8 mouse cellular contexts compared by ENCODE assay signal in the genomic region with DNA sequence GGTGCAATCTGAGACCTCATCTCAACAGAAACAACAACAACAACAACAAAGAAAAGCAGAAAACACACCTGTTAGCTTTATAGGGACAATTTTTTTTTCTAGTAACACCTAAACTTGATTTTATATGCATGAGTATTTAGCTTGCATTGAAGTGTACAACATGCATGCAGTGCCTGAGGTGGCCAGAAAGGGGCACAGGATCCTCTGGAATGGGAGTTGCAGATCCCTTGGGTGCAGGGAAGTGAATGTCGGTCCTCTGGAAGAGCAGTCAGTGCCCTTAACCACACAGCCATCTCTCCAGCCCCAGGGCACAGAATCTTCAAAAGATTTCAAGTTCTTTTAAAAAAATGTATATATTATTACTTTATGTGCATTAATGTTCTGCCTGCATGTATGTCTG. TPM values are rescaled to one million over a fixed set of nuclear protein-coding genes. Genes with fewer than 3 reads are reported as not detected.
DNase-seq lines count a peak whose midpoint lies in the region; ATAC-seq and TF ChIP-seq lines count a peak whose summit lies in the region.

No protein-coding gene starts in this region.

- no peaks in the 10 kb centered on the region for H3K9me3 ChIP-seq in heart, embryonic 12.5 days (replicated peaks)
- H3K9me3 ChIP-seq in CH12.LX (replicated peaks; ENCODE audit: low read length): no peaks in the 10 kb centered on the region
- H3K9me3 ChIP-seq in forebrain, embryonic 15.5 days: no peaks in the 10 kb centered on the region
- no peaks in the 10 kb centered on the region for H3K9me3 ChIP-seq in liver, embryonic 14.5 days (ENCODE audit: control insufficient read depth, low read length)

- dilution Hi-C loops in CH12.LX (cut with MboI; ENCODE audit: extremely low pct_ligation_motif_present, extremely low pct_unique_long_range_greater_than_20kb, low sequenced_read_pairs): no loop called here

- H3K4me1 ChIP-seq in heart, embryonic 12.5 days (replicated peaks): peaks cover 32% of the 10 kb centered on the region
- H3K4me1 ChIP-seq in CH12.LX (ENCODE audit: control insufficient read depth in 1 of 2, insufficient read depth in 2 of 2): peaks cover 3 to 36% of the 10 kb centered on the region in 2 experiments; a peak in 3 of 4 replicates
- peaks cover 25% of the 10 kb centered on the region for H3K4me1 ChIP-seq in forebrain, embryonic 15.5 days
- H3K4me1 ChIP-seq in liver, embryonic 14.5 days (replicated peaks; ENCODE audit: control insufficient read depth in 2 of 2, insufficient read depth in 2 of 2, low read length in 1 of 2): peaks cover 38 to 42% of the 10 kb centered on the region in 2 experiments

- H3K27ac ChIP-seq in heart, embryonic 12.5 days (ENCODE audit: poor library complexity, severe bottlenecking): no peak overlapping the region
- no peak overlapping the region for H3K27ac ChIP-seq in CH12.LX (ENCODE audit: insufficient read depth, low read depth)
- H3K27ac ChIP-seq in forebrain, embryonic 15.5 days (replicated peaks): no peak overlapping the region
- H3K27ac ChIP-seq in liver, embryonic 14.5 days: no peak overlapping the region; the same call in 1 of the 2 replicates

- no peak for TF ChIP-seq POLR2A in CH12.LX (IDR thresholded peaks at IDR 0.05; ENCODE audit: low read depth, low read length)

- peaks cover 35% of the 10 kb centered on the region for H3K36me3 ChIP-seq in heart, embryonic 12.5 days
- peaks cover 23 to 34% of the 10 kb centered on the region in 2 experiments for H3K36me3 ChIP-seq in CH12.LX (replicated peaks in 1 of 2; ENCODE audit: control insufficient read depth in 1 of 2, insufficient read depth in 1 of 2, low read length in 1 of 2)
- 0 out of 2 replicates have a peak, but pooled peaks cover 12% of the 10 kb centered on the region for H3K36me3 ChIP-seq in forebrain, embryonic 15.5 days
- peaks cover 37% of the 10 kb centered on the region for H3K36me3 ChIP-seq in liver, embryonic 14.5 days (replicated peaks; ENCODE audit: control insufficient read depth, insufficient read depth, low read depth)

- peaks cover 35% of the 10 kb centered on the region for H3K79me2 ChIP-seq in CH12.LX (replicated peaks; ENCODE audit: control insufficient read depth, extremely low read depth, insufficient read depth, poor library complexity, severe bottlenecking)

- no peak; the same call in 1 of the 2 replicates for TF ChIP-seq RAD21 in CH12.LX (IDR thresholded peaks at IDR 0.05; ENCODE audit: low read depth, low read length)

- intact Hi-C loops in heart, postnatal 14 days (cut with DNase I): loop anchor here (5.0 kb wide), 1 partner anchor 370 kb away; a partner anchor contains a TSS
- intact Hi-C loops in left cerebral cortex, postnatal 25 days (cut with DNase I): no loop called here

- in situ Hi-C loops in CH12.LX (cut with MboI; ENCODE audit: low pct_ligation_motif_present, low pct_unique_long_range_greater_than_20kb, low sequenced_read_pairs): loop anchor here (5.0 to 10.0 kb wide), 4 partner anchors 40 to 162 kb away; a partner anchor contains a TSS

- WGBS in heart, embryonic 12.5 days: 26% methylated on average over 1 of the region's 1 CpGs
- WGBS in forebrain, embryonic 15.5 days: 26% methylated on average over 1 of the region's 1 CpGs
- 18% methylated on average over 1 of the region's 1 CpGs for WGBS in liver, embryonic 14.5 days (ENCODE audit: insufficient replicate concordance)

- H3K9ac ChIP-seq in heart, embryonic 12.5 days: 0 out of 2 replicates have a peak overlapping the region, but pooled peaks have one; percentile 93
- H3K9ac ChIP-seq in CH12.LX (ENCODE audit: insufficient read depth, low read depth): peak overlapping the region; percentile 92
- 0 out of 2 replicates have a peak overlapping the region, but pooled peaks have one; percentile 69 for H3K9ac ChIP-seq in forebrain, embryonic 15.5 days (replicated peaks)
- H3K9ac ChIP-seq in liver, embryonic 14.5 days (replicated peaks): peak overlapping the region; percentile 91

- DNase-seq in heart, postnatal 14 days: no peak
- DNase-seq in CH12.LX (ENCODE audit: extremely low read depth): no peak
- no peak for DNase-seq in liver, embryonic 14.5 days (ENCODE audit: low read depth in 3 of 3, low spot score in 3 of 3)
- no peak for DNase-seq in urinary bladder, postnatal 36 days (ENCODE audit: low spot score in 2 of 2)
- no peak for DNase-seq in thymus, postnatal 14 days
- no peak for DNase-seq in left cerebral cortex, postnatal 25 days (ENCODE audit: low spot score in 2 of 2)

- no peak for ATAC-seq in heart, embryonic 12.5 days (ENCODE audit: insufficient number of reproducible peaks, low FRiP score)
- ATAC-seq in forebrain, embryonic 15.5 days (replicated peaks): no peak
- ATAC-seq in liver, embryonic 14.5 days (ENCODE audit: insufficient read depth): no peak

- TF ChIP-seq EP300 in CH12.LX (IDR thresholded peaks at IDR 0.05; ENCODE audit: low read length): no peak
- TF ChIP-seq EP300 in liver, embryonic 14.5 days (IDR thresholded peaks at IDR 0.05; ENCODE audit: low read depth): no peak

- H3K4me3 ChIP-seq in heart, embryonic 12.5 days: peak overlapping the region; percentile 82
- H3K4me3 ChIP-seq in CH12.LX (replicated peaks in 1 of 3; ENCODE audit: low read depth in 2 of 3, low read length in 2 of 3, poor library complexity in 1 of 3): peak overlapping the region; percentile 67 to 79 (median 77)
- peak overlapping the region; percentile 60 for H3K4me3 ChIP-seq in forebrain, embryonic 15.5 days
- H3K4me3 ChIP-seq in liver, embryonic 14.5 days (ENCODE audit: insufficient read depth in 1 of 2, low read depth in 2 of 2, low read length in 2 of 2): peak overlapping the region; percentile 96 to 97

- H3K27me3 ChIP-seq in heart, embryonic 12.5 days (replicated peaks): no peaks in the 10 kb centered on the region
- no peaks in the 10 kb centered on the region for H3K27me3 ChIP-seq in CH12.LX (replicated peaks)
- H3K27me3 ChIP-seq in forebrain, embryonic 15.5 days: no peaks in the 10 kb centered on the region
- H3K27me3 ChIP-seq in liver, embryonic 14.5 days (ENCODE audit: control insufficient read depth, insufficient read depth, low read length): no peaks in the 10 kb centered on the region

- H3K4me2 ChIP-seq in heart, embryonic 12.5 days: peak overlapping the region; percentile 89
- H3K4me2 ChIP-seq in CH12.LX (ENCODE audit: insufficient read depth, low read depth, poor library complexity, severe bottlenecking): peak overlapping the region; percentile 93
- peak overlapping the region; percentile 92 for H3K4me2 ChIP-seq in forebrain, embryonic 15.5 days (replicated peaks)
- peak overlapping the region; percentile 99 for H3K4me2 ChIP-seq in liver, embryonic 14.5 days (ENCODE audit: low read depth)

- TF ChIP-seq CTCF in CH12.LX (conservative IDR thresholded peaks at IDR 0.05 in 1 of 2, IDR thresholded peaks at IDR 0.05 in 1 of 2; ENCODE audit: low read depth in 2 of 2, low read length in 2 of 2): peak in 1 of 2 experiments; percentile 43; a peak in 2 of 4 replicates
- peak; percentile 57 for TF ChIP-seq CTCF in liver, embryonic 14.5 days (IDR thresholded peaks at IDR 0.05; ENCODE audit: low read depth)

RNA-seq across cellular contexts. Expression of a gene that starts 1.4 kb away (rescaled TPM):
- polyA plus RNA-seq in heart, embryonic 12.5 days (2016; fragmentation: Nextera tagmentation; extraction: Ambion mirVana): 49.3 and 51.1 TPM in 2 replicates
- 10 to 100 TPM; 12.3 to 14.2 TPM for total RNA-seq in heart, postnatal 14 days (2021)
- 60.3 and 80.5 TPM in 2 replicates for total RNA-seq in CH12.LX (2012; rRNA removed)
- total RNA-seq in CH12.LX (2014; rRNA removed): 66.1 and 71.7 TPM in 2 replicates
- polyA plus RNA-seq in CH12.LX (2012; ENCODE audit: insufficient read length, low read depth): 91.4 and 91.7 TPM in 2 replicates
- polyA plus RNA-seq in forebrain, embryonic 15.5 days (2015; fragmentation: Nextera tagmentation; extraction: Ambion mirVana): 35.5 and 36.2 TPM in 2 replicates
- polyA plus RNA-seq in liver, embryonic 14.5 days (2012; rRNA removed): 60.9 and 66.4 TPM in 2 replicates
- polyA plus RNA-seq in liver, embryonic 14.5 days (2014; fragmentation: Nextera tagmentation; extraction: Ambion mirVana): 63.0 and 68.1 TPM in 2 replicates
- 1 to 10 TPM; 3.8 to 5.6 TPM for total RNA-seq in left cerebral cortex, postnatal 25 days (2021)

RNA-seq across cellular contexts. Expression of a gene that starts 23.3 kb away (rescaled TPM):
- polyA plus RNA-seq in heart, embryonic 12.5 days (2016; fragmentation: Nextera tagmentation; extraction: Ambion mirVana): not detected in 2 replicates
- not detected for total RNA-seq in heart, postnatal 14 days (2021)
- total RNA-seq in CH12.LX (2012; rRNA removed): not detected in 2 replicates
- not detected in 2 replicates for total RNA-seq in CH12.LX (2014; rRNA removed)
- not detected in 2 replicates for polyA plus RNA-seq in CH12.LX (2012; ENCODE audit: insufficient read length, low read depth)
- not detected in 2 replicates for polyA plus RNA-seq in forebrain, embryonic 15.5 days (2015; fragmentation: Nextera tagmentation; extraction: Ambion mirVana)
- polyA plus RNA-seq in liver, embryonic 14.5 days (2012; rRNA removed): not detected in 2 replicates
- polyA plus RNA-seq in liver, embryonic 14.5 days (2014; fragmentation: Nextera tagmentation; extraction: Ambion mirVana): 0.08 TPM in 1 of 2 replicates, not detected in the other
- total RNA-seq in left cerebral cortex, postnatal 25 days (2021): not detected

RNA-seq across cellular contexts. Expression of a gene that starts 38.0 kb away (rescaled TPM):
- polyA plus RNA-seq in heart, embryonic 12.5 days (2016; fragmentation: Nextera tagmentation; extraction: Ambion mirVana): 6.5 and 7.3 TPM in 2 replicates
- total RNA-seq in heart, postnatal 14 days (2021): 10 to 100 TPM in 1 of 2 experiments, 1 to 10 TPM in 1; 9.9 to 12.0 TPM
- 0.25 TPM in 2 replicates for total RNA-seq in CH12.LX (2012; rRNA removed)
- total RNA-seq in CH12.LX (2014; rRNA removed): 0.08 and 0.13 TPM in 2 replicates
- polyA plus RNA-seq in CH12.LX (2012; ENCODE audit: insufficient read length, low read depth): 0.16 and 0.20 TPM in 2 replicates
- 9.1 and 10.1 TPM in 2 replicates for polyA plus RNA-seq in forebrain, embryonic 15.5 days (2015; fragmentation: Nextera tagmentation; extraction: Ambion mirVana)
- polyA plus RNA-seq in liver, embryonic 14.5 days (2012; rRNA removed): 2.2 and 2.3 TPM in 2 replicates
- polyA plus RNA-seq in liver, embryonic 14.5 days (2014; fragmentation: Nextera tagmentation; extraction: Ambion mirVana): 1.6 and 2.1 TPM in 2 replicates
- 1 to 10 TPM; 6.2 to 6.6 TPM for total RNA-seq in left cerebral cortex, postnatal 25 days (2021)

RNA-seq across cellular contexts. Expression of a gene that starts 49.8 kb away (rescaled TPM):
- 111 and 118 TPM in 2 replicates for polyA plus RNA-seq in heart, embryonic 12.5 days (2016; fragmentation: Nextera tagmentation; extraction: Ambion mirVana)
- 100 to 1,000 TPM; 101 TPM for total RNA-seq in heart, postnatal 14 days (2021)
- total RNA-seq in CH12.LX (2012; rRNA removed): 34.4 and 36.7 TPM in 2 replicates
- 21.9 and 25.0 TPM in 2 replicates for total RNA-seq in CH12.LX (2014; rRNA removed)
- 106 and 115 TPM in 2 replicates for polyA plus RNA-seq in CH12.LX (2012; ENCODE audit: insufficient read length, low read depth)
- 120 and 137 TPM in 2 replicates for polyA plus RNA-seq in forebrain, embryonic 15.5 days (2015; fragmentation: Nextera tagmentation; extraction: Ambion mirVana)
- polyA plus RNA-seq in liver, embryonic 14.5 days (2012; rRNA removed): 35.3 and 36.0 TPM in 2 replicates
- 45.1 and 54.5 TPM in 2 replicates for polyA plus RNA-seq in liver, embryonic 14.5 days (2014; fragmentation: Nextera tagmentation; extraction: Ambion mirVana)
- 10 to 100 TPM; 84.1 to 96.1 TPM for total RNA-seq in left cerebral cortex, postnatal 25 days (2021)

RNA-seq across cellular contexts. Expression of a gene that starts 53.0 kb away (rescaled TPM):
- polyA plus RNA-seq in heart, embryonic 12.5 days (2016; fragmentation: Nextera tagmentation; extraction: Ambion mirVana): 8.2 and 8.4 TPM in 2 replicates
- 10 to 100 TPM; 31.7 to 36.8 TPM for total RNA-seq in heart, postnatal 14 days (2021)
- total RNA-seq in CH12.LX (2012; rRNA removed): 34.6 and 40.2 TPM in 2 replicates
- total RNA-seq in CH12.LX (2014; rRNA removed): 19.3 and 20.0 TPM in 2 replicates
- 42.9 and 43.7 TPM in 2 replicates for polyA plus RNA-seq in CH12.LX (2012; ENCODE audit: insufficient read length, low read depth)
- 1.6 and 1.8 TPM in 2 replicates for polyA plus RNA-seq in forebrain, embryonic 15.5 days (2015; fragmentation: Nextera tagmentation; extraction: Ambion mirVana)
- polyA plus RNA-seq in liver, embryonic 14.5 days (2012; rRNA removed): 25.4 and 28.0 TPM in 2 replicates
- polyA plus RNA-seq in liver, embryonic 14.5 days (2014; fragmentation: Nextera tagmentation; extraction: Ambion mirVana): 25.6 and 28.7 TPM in 2 replicates
- total RNA-seq in left cerebral cortex, postnatal 25 days (2021): 10 to 100 TPM; 17.5 to 18.5 TPM
